Mouse (Mus musculus) cerebellum, postnatal 4 days (tissue): ENCODE data around the gene Olfr1320.

Experiments
- DNase-seq, 2 experiments: peaks; one replicate each; pipeline ENCODE4 v3.0.0; 2022; ENCODE audit warnings: low spot score in 2 of 2, mixed read lengths in 1 of 2

Olfr1320 gene

GRCm38 (mm10) chrX:49672033-49672432 is at the start of gene Olfr1320:
TSS of gene Olfr1320 (plus strand) at chrX:49672333.
- no peak for DNase-seq

- no peak for DNase-seq
Observed at GRCm38 (mm10) chrX:49627566-49627965, 44.6 kb upstream of the Olfr1320 start.

- DNase-seq: no peak
Observed at GRCm38 (mm10) chrX:49631195-49631594, 40.9 kb upstream of the Olfr1320 start.

GRCm38 (mm10) chrX:49660781-49661180 is 11.4 kb upstream of the Olfr1320 start:
- DNase-seq: peak in 1 of 2 experiments; percentile 10
